Mouse (Mus musculus): ENCODE measurements around the gene Prnd. TPM values are rescaled to one million over a fixed set of nuclear protein-coding genes. Genes with fewer than 3 reads are reported as not detected.

The Prnd gene
- polyA plus RNA-seq, 1 experiment from 2014 or later, result 11.3 TPM

- Histone ChIP-seq H3K36me3 (peaks cover 18% of the 10 kb centered on the region), H3K9ac (no peak overlapping the region), H3K4me2 (no peak overlapping the region), H3K27me3 (no peaks in the 10 kb centered on the region), H3K9me3 (no peaks in the 10 kb centered on the region), H3K4me1 (replicated peaks) (0 out of 2 replicates have a peak, but pooled peaks cover 10% of the 10 kb centered on the region), H3K4me3 (no peak overlapping the region), H3K27ac (replicated peaks) (no peak overlapping the region)
- WGBS, result 48% methylated on average over 14 of the region's 14 CpGs
- ATAC-seq (ENCODE audit: low FRiP score, low read depth), result 0 out of 2 replicates have a peak, but pooled peaks have one; percentile 34
Measured at GRCm38 (mm10) chr2:131993563-131994088, 43.0 kb downstream of the Prnd start.

DNA sequence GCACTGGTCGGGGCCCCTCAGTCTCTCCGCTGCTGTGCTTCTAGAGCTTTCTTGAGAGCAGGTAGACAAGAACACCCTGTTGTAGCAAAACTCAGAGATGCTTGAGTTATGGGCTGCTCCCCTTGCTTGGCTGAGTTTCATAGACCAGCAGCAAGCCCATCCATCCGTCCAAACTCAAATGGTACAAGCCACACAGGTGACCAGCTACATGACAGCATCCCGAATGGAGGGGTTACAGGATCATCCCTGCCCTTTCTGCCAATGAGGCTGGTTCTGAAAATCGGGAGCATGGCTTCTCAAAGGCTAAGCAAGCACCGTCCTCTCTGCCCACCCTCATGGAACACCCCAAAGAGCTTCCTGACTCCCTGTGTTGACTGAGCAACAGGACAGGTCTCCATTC lies 44.3 kb downstream of the Prnd start:
- ATAC-seq (ENCODE audit: low FRiP score, low read depth), result no peak
- WGBS, result 89% methylated on average over 6 of the region's 6 CpGs
- Histone ChIP-seq H3K4me2 (no peak overlapping the region), H3K4me3 (no peak overlapping the region), H3K27me3 (no peaks in the 10 kb centered on the region), H3K27ac (replicated peaks) (no peak overlapping the region), H3K36me3 (peaks cover 26% of the 10 kb centered on the region), H3K9ac (no peak overlapping the region), H3K4me1 (replicated peaks) (0 out of 2 replicates have a peak, but pooled peaks cover 10% of the 10 kb centered on the region), H3K9me3 (no peaks in the 10 kb centered on the region)

DNA sequence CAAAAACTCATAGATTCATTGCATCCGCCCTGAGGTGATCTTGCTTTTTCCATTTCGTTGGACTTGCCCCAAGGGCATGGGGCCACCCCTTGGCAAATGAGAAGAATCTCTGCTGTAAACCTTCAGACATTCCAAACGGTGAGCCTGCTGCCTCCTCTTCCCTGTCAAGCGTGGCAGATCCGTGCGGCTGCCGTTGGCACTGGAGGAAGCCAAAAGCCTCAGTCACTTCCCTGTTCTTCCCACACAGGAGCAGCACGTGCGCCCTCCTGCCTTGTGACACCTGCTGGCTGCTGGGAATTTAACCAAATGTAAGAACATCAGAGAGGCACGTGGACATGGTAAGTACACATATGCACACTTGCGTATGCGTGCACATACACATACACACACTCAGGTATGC lies 45.1 kb downstream of the Prnd start:
- peaks cover 29% of the 10 kb centered on the region for H3K36me3 ChIP-seq
- H3K9me3 ChIP-seq, result no peaks in the 10 kb centered on the region
- 0 out of 2 replicates have a peak, but pooled peaks cover 10% of the 10 kb centered on the region for H3K4me1 ChIP-seq (replicated peaks)
- no peak overlapping the region for H3K4me3 ChIP-seq
- H3K27ac ChIP-seq (replicated peaks), result no peak overlapping the region
- H3K4me2 ChIP-seq, result no peak overlapping the region
- H3K27me3 ChIP-seq, result no peaks in the 10 kb centered on the region
- WGBS, result 87% methylated on average over 12 of the region's 12 CpGs
- ATAC-seq (ENCODE audit: low FRiP score, low read depth), result no peak
- H3K9ac ChIP-seq, result no peak overlapping the region

GRCm38 (mm10) chr2:131996369-131996768 lies 45.7 kb downstream of the Prnd start:
- H3K27ac ChIP-seq (replicated peaks), result no peak overlapping the region
- no peak for ATAC-seq (ENCODE audit: low FRiP score, low read depth)
- no peak overlapping the region for H3K4me2 ChIP-seq
- H3K27me3 ChIP-seq, result no peaks in the 10 kb centered on the region
- 0 out of 2 replicates have a peak, but pooled peaks cover 10% of the 10 kb centered on the region for H3K4me1 ChIP-seq (replicated peaks)
- H3K36me3 ChIP-seq, result peaks cover 29% of the 10 kb centered on the region
- H3K4me3 ChIP-seq, result no peak overlapping the region
- no peaks in the 10 kb centered on the region for H3K9me3 ChIP-seq
- WGBS, result 89% methylated on average over 7 of the region's 7 CpGs
- H3K9ac ChIP-seq, result no peak overlapping the region

- WGBS, result 39% methylated on average over 5 of the region's 5 CpGs
- H3K4me1 ChIP-seq (replicated peaks), result 0 out of 2 replicates have a peak, but pooled peaks cover 10% of the 10 kb centered on the region
- no peaks in the 10 kb centered on the region for H3K9me3 ChIP-seq
- H3K36me3 ChIP-seq, result peaks cover 37% of the 10 kb centered on the region
- H3K27me3 ChIP-seq, result no peaks in the 10 kb centered on the region
- no peak overlapping the region for H3K4me3 ChIP-seq
- H3K4me2 ChIP-seq, result no peak overlapping the region
- H3K27ac ChIP-seq (replicated peaks), result no peak overlapping the region
- H3K9ac ChIP-seq, result no peak overlapping the region
- ATAC-seq (ENCODE audit: low FRiP score, low read depth), result no peak
Measured at GRCm38 (mm10) chr2:131997356-131997755, 46.7 kb downstream of the Prnd start.

GRCm38 (mm10) chr2:132001696-132002334 lies 51.2 kb downstream of the Prnd start:
- Histone ChIP-seq H3K9ac (no peak overlapping the region), H3K9me3 (no peaks in the 10 kb centered on the region), H3K27ac (replicated peaks) (no peak overlapping the region), H3K4me2 (no peak overlapping the region), H3K4me3 (no peak overlapping the region), H3K36me3 (peaks cover 40% of the 10 kb centered on the region), H3K4me1 (replicated peaks) (no peaks in the 10 kb centered on the region), H3K27me3 (no peaks in the 10 kb centered on the region)
- ATAC-seq (ENCODE audit: low FRiP score, low read depth), result no peak
- 78% methylated on average over 13 of the region's 13 CpGs for WGBS

- Histone ChIP-seq H3K4me1 (replicated peaks) (no peaks in the 10 kb centered on the region), H3K9ac (no peak overlapping the region), H3K36me3 (peaks cover 31% of the 10 kb centered on the region), H3K4me3 (no peak overlapping the region), H3K4me2 (no peak overlapping the region), H3K27me3 (no peaks in the 10 kb centered on the region), H3K27ac (replicated peaks) (no peak overlapping the region), H3K9me3 (no peaks in the 10 kb centered on the region)
- no peak for ATAC-seq (ENCODE audit: low FRiP score, low read depth)
- 81% methylated on average over 5 of the region's 5 CpGs for WGBS
Measured at GRCm38 (mm10) chr2:132003916-132004315, 53.3 kb downstream of the Prnd start.

DNA sequence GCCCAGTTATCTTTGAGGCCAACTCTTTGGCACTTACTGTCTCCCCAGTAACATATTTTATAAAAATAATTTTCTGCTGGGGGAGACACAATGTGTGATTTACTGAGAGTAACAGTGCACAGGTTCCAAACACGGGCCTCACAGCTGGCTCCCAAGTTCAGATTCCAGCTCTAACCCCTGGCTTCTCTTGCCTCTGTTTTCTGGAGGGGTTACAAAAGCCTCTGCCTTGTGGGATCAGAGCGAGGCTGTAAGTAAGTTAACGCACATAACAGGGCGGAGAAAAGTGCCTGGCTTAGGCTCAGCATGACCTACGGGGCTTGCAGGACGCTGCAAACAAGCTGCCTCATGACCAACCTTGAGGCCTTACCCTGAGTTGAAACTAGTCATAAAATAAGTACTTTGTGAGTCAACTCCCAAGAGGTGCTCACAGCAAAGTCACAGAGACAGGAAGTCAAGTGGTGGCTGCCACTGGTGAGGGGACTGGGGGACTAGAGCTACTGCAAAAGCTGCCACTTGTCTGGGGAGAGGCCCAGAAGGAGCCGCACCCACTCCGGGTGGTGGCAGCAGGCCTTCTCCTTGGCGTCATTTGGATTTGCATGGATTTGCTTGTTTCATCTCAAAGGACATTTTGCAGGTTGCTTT lies 54.0 kb downstream of the Prnd start:
- no peaks in the 10 kb centered on the region for H3K9me3 ChIP-seq
- H3K9ac ChIP-seq, result no peak overlapping the region
- H3K4me2 ChIP-seq, result no peak overlapping the region
- H3K27me3 ChIP-seq, result no peaks in the 10 kb centered on the region
- H3K36me3 ChIP-seq, result peaks cover 27% of the 10 kb centered on the region
- no peak for ATAC-seq (ENCODE audit: low FRiP score, low read depth)
- no peak overlapping the region for H3K27ac ChIP-seq (replicated peaks)
- H3K4me3 ChIP-seq, result no peak overlapping the region
- no peaks in the 10 kb centered on the region for H3K4me1 ChIP-seq (replicated peaks)
- WGBS, result 89% methylated on average over 9 of the region's 9 CpGs

- Histone ChIP-seq H3K4me3 (no peak overlapping the region), H3K27me3 (no peaks in the 10 kb centered on the region), H3K9me3 (no peaks in the 10 kb centered on the region), H3K36me3 (peaks cover 26% of the 10 kb centered on the region), H3K4me2 (no peak overlapping the region), H3K4me1 (replicated peaks) (no peaks in the 10 kb centered on the region), H3K27ac (replicated peaks) (no peak overlapping the region), H3K9ac (no peak overlapping the region)
- no peak for ATAC-seq (ENCODE audit: low FRiP score, low read depth)
- 86% methylated on average over 4 of the region's 4 CpGs for WGBS
Measured at GRCm38 (mm10) chr2:132005445-132005844, 54.8 kb downstream of the Prnd start.

Other genes starting within 250 kb of the Prnd start
- not detected in 2 replicates for gene Erv3, start 91.1 kb upstream of the Prnd start, polyA plus RNA-seq (2015; fragmentation: Nextera tagmentation; extraction: Ambion mirVana)
- gene Prnp, start 40.9 kb upstream of the Prnd start, polyA plus RNA-seq (2015; fragmentation: Nextera tagmentation; extraction: Ambion mirVana), result 133 and 138 TPM in 2 replicates
- gene Prn, start 40.9 kb upstream of the Prnd start, polyA plus RNA-seq (2015; fragmentation: Nextera tagmentation; extraction: Ambion mirVana), result not detected in 2 replicates
- gene Rassf2, start 79.4 kb downstream of the Prnd start, polyA plus RNA-seq (2015; fragmentation: Nextera tagmentation; extraction: Ambion mirVana), result 26.9 and 32.7 TPM in 2 replicates
- gene Slc23a2, start 194.2 kb downstream of the Prnd start, polyA plus RNA-seq (2015; fragmentation: Nextera tagmentation; extraction: Ambion mirVana), result 33.8 and 36.3 TPM in 2 replicates

All from hindbrain, embryonic 15.5 days (tissue).